Mouse (Mus musculus) G1E-ER4 (cell line): Measurements from ENCODE around the gene Pex16. TPM values are rescaled to one million over a fixed set of nuclear protein-coding genes. Genes with fewer than 3 reads are reported as not detected.

Experiments
- GATA1 ChIP-seq: IDR thresholded peaks from one replicate; pipeline ENCODE4 v1.8.0; 2012; ENCODE audit warnings: low read length, inconsistent platforms
- polyA plus RNA-seq: library from polyadenylated mRNA; stranded (reverse); fragments of >175 nt; gene quantifications from 2 replicates; pipeline ENCODE4 v1.2.3, GENCODE M21; 2012

The Pex16 gene
- polyA plus RNA-seq, 1 experiment, result 22.5 TPM

DNA sequence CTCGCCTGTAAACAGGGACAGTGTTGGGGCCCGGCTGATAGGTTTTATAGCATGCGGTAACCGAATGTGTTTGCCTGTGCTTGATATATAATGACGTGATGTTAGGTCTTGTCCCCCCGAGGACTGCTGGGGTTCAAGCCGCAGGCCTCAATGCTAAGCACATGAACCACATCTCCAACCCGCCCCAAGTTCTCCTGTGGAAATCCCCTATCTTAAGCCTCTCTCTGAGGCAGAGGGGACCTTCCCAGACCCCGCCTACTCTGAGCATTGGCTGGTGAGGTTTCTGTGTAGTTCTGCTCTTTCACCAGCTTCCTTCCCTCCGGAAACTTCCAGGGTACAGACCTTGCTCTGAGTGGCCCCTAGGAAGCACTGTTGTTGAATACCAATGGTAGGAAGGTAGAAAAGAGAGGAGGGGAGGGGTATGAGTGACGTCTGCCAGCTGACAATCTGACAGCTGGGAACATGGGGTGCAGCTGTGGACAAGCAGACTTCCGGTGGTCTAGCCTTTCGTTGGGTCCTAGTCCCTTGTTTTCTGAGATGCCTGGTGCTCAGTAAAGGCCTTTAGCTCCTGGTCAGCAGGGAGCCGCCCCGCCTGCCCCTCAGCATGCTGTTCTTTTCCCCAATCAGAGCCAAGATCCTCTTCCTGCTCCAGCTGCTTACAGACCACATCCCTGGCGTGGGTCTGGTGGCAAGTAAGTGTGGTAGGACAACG lies 5.5 kb downstream of the Pex16 start:
- no peak for TF ChIP-seq GATA1

GRCm38 (mm10) chr2:92380495-92381050 lies 6.1 kb downstream of the Pex16 start:
- no peak for TF ChIP-seq GATA1

- no peak for TF ChIP-seq GATA1
Observed at GRCm38 (mm10) chr2:92381161-92381560, 6.7 kb downstream of the Pex16 start.

DNA sequence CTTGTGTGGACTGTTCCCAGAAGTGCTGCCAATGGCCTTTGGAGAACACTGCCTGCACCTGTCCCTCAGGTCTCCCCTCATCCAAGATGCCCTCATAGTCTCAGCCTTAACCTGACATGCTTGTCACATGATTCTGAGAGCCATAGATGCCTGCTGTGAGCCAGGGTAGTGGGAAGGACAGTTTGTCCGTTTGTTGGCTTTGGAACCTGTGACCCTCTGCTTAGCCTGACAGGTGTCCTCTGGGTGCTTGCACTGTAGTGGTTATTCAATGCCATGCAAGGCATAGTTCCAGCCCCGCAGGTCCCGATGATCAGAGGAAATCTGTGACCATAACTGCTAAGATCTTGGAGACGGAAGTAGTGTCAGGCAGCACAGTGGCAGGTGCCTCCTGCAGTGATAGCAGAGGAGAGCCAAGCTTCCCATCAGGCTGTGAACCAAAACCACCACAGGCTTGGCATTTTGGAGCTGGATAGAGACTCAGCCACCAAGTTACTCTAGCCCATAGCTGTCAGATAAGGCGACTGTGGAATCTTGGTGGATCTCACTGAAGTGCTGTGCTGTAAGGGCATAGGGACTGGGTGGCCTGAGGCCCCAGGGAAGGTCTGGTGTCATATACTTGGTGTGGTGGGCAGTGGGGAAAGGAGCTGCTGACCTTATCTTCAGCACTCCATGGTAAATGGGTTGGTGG lies 7.6 kb downstream of the Pex16 start, which contains the start of gene 1700029I15Rik:
Gene 1700029I15Rik, plus strand, starts transcription at position 638 of the 688 bp plus-strand sequence.
- TF ChIP-seq GATA1, result no peak

DNA sequence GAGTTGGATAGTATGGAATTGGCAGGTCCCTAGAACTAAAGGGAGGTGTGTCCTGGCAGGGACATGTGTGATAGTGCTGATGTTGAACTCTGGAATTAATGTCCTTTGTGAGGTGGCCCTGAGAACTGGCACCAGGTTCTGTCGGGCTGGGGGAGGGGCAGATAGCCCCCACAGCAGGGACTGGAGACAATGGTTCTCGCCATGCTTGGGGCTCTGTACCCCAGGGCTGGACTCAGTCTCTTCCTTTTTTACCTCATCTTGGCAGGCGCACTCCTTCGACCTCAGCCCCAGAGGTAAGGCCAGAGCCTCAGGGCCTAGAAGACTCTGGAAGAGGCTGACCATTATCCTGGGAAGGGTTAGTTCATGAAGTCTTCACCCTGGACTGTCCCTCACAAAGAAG lies 8.3 kb downstream of the Pex16 start:
- no peak for TF ChIP-seq GATA1

GRCm38 (mm10) chr2:92384101-92384500 lies 9.6 kb downstream of the Pex16 start:
- TF ChIP-seq GATA1, result no peak

GRCm38 (mm10) chr2:92385113-92386051 lies 10.9 kb downstream of the Pex16 start:
- TF ChIP-seq GATA1, result no peak

DNA sequence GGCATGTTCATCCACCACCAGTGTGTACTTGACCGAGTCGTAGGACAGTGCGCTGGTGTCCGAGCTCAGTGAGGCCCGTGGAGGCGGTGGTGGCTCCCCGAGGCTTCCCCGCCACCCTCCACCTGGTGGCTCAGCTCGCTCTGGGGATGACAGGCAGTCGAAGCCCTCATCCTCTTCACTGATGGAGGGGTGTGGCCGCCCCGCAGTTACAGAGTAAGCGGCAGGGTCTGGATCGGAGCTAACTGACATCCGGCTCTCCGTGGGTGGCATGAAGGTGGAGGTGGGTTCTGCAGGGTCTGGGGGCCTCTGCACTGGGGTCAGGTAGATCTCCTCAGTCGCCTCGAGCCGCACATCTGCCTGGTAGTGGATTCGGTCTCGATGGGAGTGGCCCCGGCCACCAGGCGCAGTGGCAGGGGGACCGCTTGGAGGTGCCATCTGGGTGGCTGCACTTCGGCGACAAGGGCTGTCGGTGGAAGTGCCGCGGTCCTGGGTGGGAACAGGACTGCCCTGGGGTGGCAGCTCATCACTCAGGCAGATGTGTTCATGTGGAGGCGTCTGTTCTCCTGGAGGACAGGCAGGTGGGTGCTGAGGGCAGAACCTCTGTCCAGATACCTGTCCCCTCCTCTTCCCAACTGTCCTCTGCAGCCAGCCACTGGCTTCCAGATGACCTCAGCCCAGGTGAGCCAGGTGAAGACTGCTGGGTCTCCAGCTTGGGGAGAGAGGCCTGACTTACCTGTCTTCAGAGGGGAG lies 12.5 kb downstream of the Pex16 start:
- no peak for TF ChIP-seq GATA1

DNA sequence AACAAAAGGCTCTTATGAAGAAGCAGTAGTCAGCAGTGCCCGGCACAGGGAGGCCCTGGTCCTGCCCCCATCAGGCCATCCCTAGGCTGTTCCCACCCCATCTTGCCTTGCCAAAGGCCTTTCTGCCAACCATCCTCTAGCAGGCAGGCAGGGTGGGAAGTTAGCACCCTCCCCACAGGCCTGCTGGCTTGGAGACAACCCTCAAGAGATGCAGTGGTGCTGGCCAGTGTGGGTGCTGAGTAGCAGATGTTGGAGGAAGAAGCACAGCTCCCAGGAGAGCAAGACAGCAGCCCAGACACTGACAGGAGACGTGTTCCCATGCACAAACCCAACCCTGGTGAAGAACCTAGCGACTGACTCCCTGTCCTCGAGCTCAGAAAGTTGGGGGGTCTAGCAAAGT lies 13.2 kb downstream of the Pex16 start:
- no peak for TF ChIP-seq GATA1

- no peak for TF ChIP-seq GATA1
Observed at GRCm38 (mm10) chr2:92388081-92388517, 13.6 kb downstream of the Pex16 start.

DNA sequence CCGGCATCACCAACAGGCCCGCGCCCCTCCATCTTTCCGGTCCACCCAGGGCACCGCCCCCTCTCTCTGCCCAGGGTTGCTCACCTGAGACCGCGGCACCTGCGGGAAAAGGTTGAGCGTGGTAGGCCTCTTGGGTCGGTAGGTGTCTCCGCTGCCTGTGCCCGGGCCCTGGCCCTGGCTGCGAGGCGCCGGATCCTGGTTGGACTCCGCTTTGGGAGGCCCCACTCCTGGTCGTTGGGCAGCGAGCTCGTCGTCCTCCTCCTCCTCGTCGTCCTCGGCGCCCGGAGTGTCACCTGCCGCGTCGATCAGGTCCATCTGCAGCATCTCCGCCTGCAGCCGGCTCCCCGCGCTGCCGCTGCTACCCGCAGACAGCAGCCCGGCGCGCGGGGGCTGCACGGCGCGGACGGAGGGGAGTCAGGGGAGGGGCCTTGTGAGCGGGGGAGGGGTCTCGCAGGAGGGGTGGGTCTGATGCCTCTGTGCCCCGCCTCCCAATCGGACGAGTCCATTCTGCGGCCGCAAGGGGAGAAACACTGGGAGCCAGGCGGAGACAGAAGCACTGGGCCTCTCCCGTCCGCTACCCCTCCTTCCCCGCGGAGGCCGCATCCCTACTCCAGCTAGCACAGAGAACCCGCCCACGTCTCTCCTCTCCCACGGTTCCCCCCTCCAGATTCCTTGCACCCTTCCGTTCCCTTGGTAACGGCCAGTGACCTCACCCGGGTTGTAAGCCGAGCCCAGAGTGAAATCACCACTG lies 14.6 kb downstream of the Pex16 start:
- TF ChIP-seq GATA1, result no peak

- TF ChIP-seq GATA1, result no peak
Observed at GRCm38 (mm10) chr2:92389645-92390044, 15.2 kb downstream of the Pex16 start.

- no peak for TF ChIP-seq GATA1
Observed at GRCm38 (mm10) chr2:92390206-92390930, 15.9 kb downstream of the Pex16 start.
